Comparison of ENCODE assay signal across 16 mouse cellular contexts in genomic region chr8:60277211-60277801, GRCm38 (mm10).
"Had no signal": no experiment of that assay in that cellular context is flagged by ENCODE, and none has a peak within 500 bp of the region (broad histone marks: within the 10 kb centered on the region; RNA-seq: fewer than 3 reads in every experiment).

No protein-coding gene starts in this region.

- H3K4me1 ChIP-seq: limb, embryonic 12.5 days; limb, embryonic 15.5 days had no signal

- H3K4me3 ChIP-seq: limb, embryonic 12.5 days; limb, embryonic 15.5 days had no signal

- H3K27ac ChIP-seq: limb, embryonic 12.5 days; limb, embryonic 15.5 days; liver, embryonic 14.5 days; macrophage had no signal

- ATAC-seq: liver, postnatal 0 days; lung, postnatal 0 days had no signal

- H3K4me2 ChIP-seq: limb, embryonic 12.5 days; limb, embryonic 15.5 days; liver, embryonic 11.5 days; lung, embryonic 14.5 days had no signal

- H3K36me3 ChIP-seq: limb, embryonic 12.5 days; limb, embryonic 15.5 days had no signal

- H3K9ac ChIP-seq: limb, embryonic 12.5 days; limb, embryonic 15.5 days; liver, embryonic 14.5 days; liver, postnatal 0 days; lung, embryonic 14.5 days had no signal

- H3K9me3 ChIP-seq: limb, embryonic 12.5 days; limb, embryonic 15.5 days had no signal

- DNase-seq: kidney, adult 18-20 months; kidney, adult 9 months; kidney, postnatal 14 days; kidney, postnatal 4 days; left cerebral cortex, postnatal 4 days; liver, postnatal 0 days; lung, embryonic 14.5 days; thymus, adult 2 months; thymus, postnatal 14 days; thymus, postnatal 4 days had no signal

- H3K27me3 ChIP-seq: limb, embryonic 12.5 days; limb, embryonic 15.5 days had no signal
